Mouse (Mus musculus): ENCODE results near the gene Aif1.

GRCm38 (mm10) chr17:35139269-35139668 lies 36.6 kb downstream of the Aif1 start:
- no peak for TF ChIP-seq CTCF (IDR thresholded peaks at IDR 0.05; ENCODE audit: low read depth, low read length)
- no peak for TF ChIP-seq POLR2A (IDR thresholded peaks at IDR 0.05; ENCODE audit: insufficient read depth, low read length)
- TF ChIP-seq EP300 (IDR thresholded peaks at IDR 0.05; ENCODE audit: insufficient read depth, low read depth, low read length): no peak
